Mouse (Mus musculus) bone marrow, adult 2 months (tissue): ENCODE measurements around the gene Fh1. TPM values are rescaled to one million over a fixed set of nuclear protein-coding genes. Genes with fewer than 3 reads are reported as not detected.

Source experiments
- H3K27ac ChIP-seq: fragments of 200-500 bp; 2 replicates; pipeline ENCODE4 v1.5.1; 2012; ENCODE audit warnings: low read depth, mild to moderate bottlenecking, control low read depth, inconsistent platforms, low read length; ENCODE audit not compliant: control insufficient read depth, poor library complexity, insufficient read depth
- H3K4me1 ChIP-seq: fragments of 200-500 bp; 2 replicates; pipeline ENCODE4 v1.6.1; 2011; ENCODE audit warnings: low read length; ENCODE audit not compliant: control insufficient read depth, insufficient read depth
- H3K4me3 ChIP-seq: fragments of 200-500 bp; replicated peaks from 2 replicates; pipeline ENCODE3; 2011; ENCODE audit warnings: mild to moderate bottlenecking, low read depth, low read length, control low read depth; ENCODE audit not compliant: control insufficient read depth
- CTCF ChIP-seq: fragments of 200-500 bp; IDR thresholded peaks from 2 replicates; pipeline ENCODE4 v1.5.1; 2011; ENCODE audit warnings: low read length, control low read depth; ENCODE audit not compliant: control insufficient read depth, insufficient read depth
- POLR2A ChIP-seq: fragments of 200-500 bp; IDR thresholded peaks from 2 replicates; pipeline ENCODE4 v1.6.1; 2011; ENCODE audit warnings: low read depth, mild to moderate bottlenecking, control low read depth, low read length, borderline replicate concordance; ENCODE audit not compliant: control insufficient read depth
- WGBS: fragments of 180-500 bp; shearing (Covaris S2); methylation state at CpG from one replicate; pipeline ENCODE4 v1.1.7; 2018; 5-methylcytosine and 5-hydroxymethylcytosine counted together
- polyA plus RNA-seq: library from polyadenylated mRNA; stranded (reverse); fragments of >200 nt; gene quantifications from 2 replicates; pipeline ENCODE4 v1.2.4, GENCODE M21; 2011; ENCODE audit warnings: low replicate concordance; ENCODE audit not compliant: missing spikeins, insufficient read depth, insufficient read length

The Fh1 gene
- polyA plus RNA-seq, 1 experiment = 55.4 TPM

DNA sequence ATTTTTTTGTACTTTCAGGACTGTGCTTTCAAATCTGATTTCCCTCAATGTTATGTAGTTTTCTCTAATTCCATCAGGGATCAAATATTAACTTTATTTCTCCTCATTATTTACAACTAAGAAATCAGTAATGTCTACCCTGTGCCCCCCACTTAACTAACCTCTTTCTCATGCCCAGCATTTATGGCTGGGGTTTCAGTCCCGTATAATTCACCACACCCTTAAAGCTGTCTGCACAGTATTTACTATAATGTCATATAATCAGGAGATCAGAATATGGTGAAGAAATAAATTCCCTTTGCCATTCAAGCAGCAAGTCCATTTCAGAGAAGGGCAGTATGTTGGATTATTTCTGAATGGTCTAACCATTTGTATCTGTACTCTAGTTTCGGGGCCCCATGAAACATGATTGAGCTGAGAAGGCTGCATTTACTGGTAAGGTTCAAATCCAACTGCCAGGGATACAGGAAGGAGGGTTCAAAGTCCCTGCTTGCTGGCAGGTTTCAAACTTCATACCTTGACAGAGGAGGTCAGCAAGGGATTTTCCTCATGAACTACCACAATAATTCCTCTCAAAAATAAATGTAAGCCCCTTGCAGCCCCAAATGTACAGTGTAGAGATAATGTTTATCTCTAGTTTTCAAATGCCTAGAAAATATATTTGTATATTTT lies 46.9 kb downstream of the Fh1 start:
- 80% methylated on average over 2 of the region's 2 CpGs for WGBS
- H3K4me1 ChIP-seq = no peaks in the 10 kb centered on the region
- no peak overlapping the region for H3K4me3 ChIP-seq
- H3K27ac ChIP-seq = no peak overlapping the region
- TF ChIP-seq CTCF = no peak
- TF ChIP-seq POLR2A = no peak

DNA sequence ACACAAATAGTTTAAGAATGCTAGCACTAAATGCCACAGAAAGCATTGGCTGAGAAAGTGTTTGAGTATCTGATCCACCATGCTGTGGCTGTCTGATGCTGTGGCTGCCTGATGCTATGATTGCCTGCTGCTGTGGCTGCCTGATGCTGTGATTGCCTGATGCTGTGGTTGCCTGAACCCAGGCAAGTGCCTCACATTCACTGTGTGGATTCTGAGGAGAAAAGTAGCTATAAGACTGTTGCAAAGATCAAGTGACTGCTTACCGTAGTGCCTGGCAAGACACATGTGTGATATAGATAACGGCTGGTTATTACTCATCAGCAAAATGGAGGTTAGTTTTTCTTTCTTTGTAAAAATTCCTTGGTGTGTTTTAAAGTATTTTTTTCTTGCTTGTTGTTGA lies 51.3 kb downstream of the Fh1 start:
- Histone ChIP-seq H3K4me1 (no peaks in the 10 kb centered on the region), H3K4me3 (no peak overlapping the region), H3K27ac (no peak overlapping the region)
- TF ChIP-seq POLR2A = no peak
- no peak for TF ChIP-seq CTCF
- 80% methylated on average over 2 of the region's 2 CpGs for WGBS

DNA sequence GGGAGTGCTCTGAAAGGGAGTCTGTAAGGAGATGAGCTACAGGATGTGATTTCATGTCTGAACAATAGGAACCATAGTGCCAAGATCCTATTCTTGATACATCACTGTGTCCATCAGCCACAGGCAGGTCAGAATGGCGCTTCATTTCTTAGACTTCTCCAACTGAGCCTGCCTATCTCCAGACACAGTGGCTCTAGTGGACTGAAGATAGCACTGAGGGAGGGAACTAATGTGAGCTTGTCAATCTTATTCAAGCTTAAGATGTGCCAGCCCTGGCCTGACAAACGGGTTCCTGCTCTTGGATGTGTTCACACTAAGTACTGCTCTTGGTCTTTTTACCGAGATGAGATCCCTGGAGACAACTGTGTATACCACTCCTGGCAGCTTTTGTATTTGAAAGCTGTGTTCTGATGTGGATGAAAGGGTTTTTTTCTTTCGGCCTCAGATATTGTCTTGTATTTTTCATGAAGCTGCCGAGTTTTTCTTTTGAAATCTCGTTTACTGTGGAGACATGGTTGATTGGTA lies 59.8 kb downstream of the Fh1 start:
- Histone ChIP-seq H3K4me3 (no peak overlapping the region), H3K27ac (no peak overlapping the region), H3K4me1 (no peaks in the 10 kb centered on the region)
- TF ChIP-seq CTCF (no peak), POLR2A (no peak)
- WGBS = 86% methylated on average over 6 of the region's 6 CpGs

DNA sequence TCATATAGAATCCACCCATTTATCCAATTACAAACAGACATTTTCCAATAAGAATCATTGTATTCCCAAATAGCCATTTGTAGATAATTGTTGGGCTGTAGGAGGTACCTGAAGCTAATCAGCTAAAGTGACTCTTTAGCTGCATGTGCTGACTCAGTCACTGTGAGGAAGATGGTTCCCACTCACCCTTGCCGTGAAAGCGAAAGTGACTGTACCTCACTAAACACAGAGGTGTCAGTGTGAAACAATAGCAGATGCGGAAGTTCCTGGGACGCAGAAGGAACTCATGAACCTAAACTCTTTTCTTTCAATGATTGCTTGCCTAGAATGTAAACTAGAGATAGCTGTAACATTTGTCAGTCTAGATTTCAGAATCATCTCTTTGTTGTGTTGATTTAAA lies 61.1 kb downstream of the Fh1 start:
- no peak for TF ChIP-seq POLR2A
- no peak for TF ChIP-seq CTCF
- Histone ChIP-seq H3K4me1 (no peaks in the 10 kb centered on the region), H3K4me3 (no peak overlapping the region), H3K27ac (no peak overlapping the region)
- 41% methylated on average over 4 of the region's 4 CpGs for WGBS

GRCm38 (mm10) chr1:175562379-175562778 lies 63.1 kb downstream of the Fh1 start:
- WGBS = 85% methylated on average over 2 of the region's 2 CpGs
- no peaks in the 10 kb centered on the region for H3K4me1 ChIP-seq
- no peak overlapping the region for H3K4me3 ChIP-seq
- TF ChIP-seq POLR2A (no peak), CTCF (no peak)
- H3K27ac ChIP-seq = no peak overlapping the region

- no peak for TF ChIP-seq POLR2A
- TF ChIP-seq CTCF = no peak
These were observed 63.6 kb downstream of the Fh1 start for GRCm38 (mm10) chr1:175561806-175562205.

GRCm38 (mm10) chr1:175554641-175555040 lies 70.8 kb downstream of the Fh1 start:
- WGBS = 80% methylated on average over 1 of the region's 1 CpGs

More at GRCm38 (mm10) chr1:175561806-175562205, 63.6 kb downstream of the Fh1 start:
- Histone ChIP-seq H3K4me3 (no peak overlapping the region), H3K27ac (no peak overlapping the region), H3K4me1 (no peaks in the 10 kb centered on the region)

GRCm38 (mm10) chr1:175552474-175552873 lies 73.0 kb downstream of the Fh1 start:
- no peak overlapping the region for H3K27ac ChIP-seq
- H3K4me3 ChIP-seq = no peak overlapping the region
- no peaks in the 10 kb centered on the region for H3K4me1 ChIP-seq
- 63% methylated on average over 3 of the region's 3 CpGs for WGBS
- TF ChIP-seq POLR2A (no peak), CTCF (no peak)

More at GRCm38 (mm10) chr1:175554641-175555040, 70.8 kb downstream of the Fh1 start:
- TF ChIP-seq CTCF (no peak), POLR2A (no peak)
- H3K4me1 ChIP-seq = no peaks in the 10 kb centered on the region
- no peak overlapping the region for H3K4me3 ChIP-seq
- H3K27ac ChIP-seq = no peak overlapping the region
